Mouse (Mus musculus) heart, adult 9 months (tissue): ENCODE measurements at regions not wholly inside any gene's neighbourhood (a gene's known extent, or its start where the extent isn't known, plus 50 kb on each side); places are given as distances from the start of the nearest gene placed in this dataset.
"Not testable (repeated sequence)": the region's sequence is repeated elsewhere in the genome, so short reads cannot be mapped to it uniquely, and the experiment has no call there.

ENCODE experiments used
- DNase-seq, 2 experiments: peaks; one replicate each; pipeline ENCODE4 v3.0.0; 2022; ENCODE audit warnings: low spot score in 2 of 2

DNA sequence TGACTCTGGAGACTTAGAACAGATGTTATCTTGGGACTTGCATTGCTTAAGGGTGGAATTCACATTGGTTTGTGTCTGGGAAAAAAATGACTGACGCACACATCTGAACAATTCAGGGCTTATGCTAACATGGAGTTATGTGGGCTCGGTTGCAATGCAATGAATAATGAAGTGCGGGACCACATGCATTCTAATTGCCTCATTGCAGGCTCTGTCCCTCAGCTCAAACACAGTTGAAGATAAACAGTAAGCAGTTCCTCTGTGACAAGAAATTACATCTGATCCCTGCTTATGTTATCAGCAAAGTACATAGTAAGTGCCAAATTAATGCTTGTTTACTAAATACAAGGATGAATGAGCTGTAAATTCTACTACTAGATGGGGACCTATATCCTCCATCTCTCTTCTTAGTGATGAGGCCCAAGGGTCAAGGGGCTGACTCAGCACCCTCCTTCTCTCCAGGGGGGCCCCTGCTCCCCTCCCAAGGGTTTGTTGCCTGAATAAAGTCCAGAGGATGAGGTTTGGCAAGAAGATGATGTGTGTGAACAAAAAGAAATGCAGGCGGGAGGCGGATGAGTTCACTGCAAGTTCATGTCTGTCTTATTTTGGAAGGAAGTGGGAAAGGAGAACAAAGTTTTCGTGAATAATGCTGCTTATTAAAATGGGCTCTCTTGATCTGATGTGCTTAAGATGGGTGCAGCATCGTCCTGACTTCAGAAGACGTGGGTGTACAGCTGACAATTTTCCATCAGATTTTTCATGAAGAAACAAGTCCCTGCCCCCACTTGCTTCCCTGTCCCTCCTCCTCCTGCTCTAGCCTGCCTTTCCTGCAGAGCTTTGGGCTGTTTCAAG, 533.1 kb downstream of the Shisa9 start:
- no peak for DNase-seq

- no peak for DNase-seq
Observed at GRCm38 (mm10) chr16:12518264-12518663, 534.4 kb downstream of the Shisa9 start.

DNA sequence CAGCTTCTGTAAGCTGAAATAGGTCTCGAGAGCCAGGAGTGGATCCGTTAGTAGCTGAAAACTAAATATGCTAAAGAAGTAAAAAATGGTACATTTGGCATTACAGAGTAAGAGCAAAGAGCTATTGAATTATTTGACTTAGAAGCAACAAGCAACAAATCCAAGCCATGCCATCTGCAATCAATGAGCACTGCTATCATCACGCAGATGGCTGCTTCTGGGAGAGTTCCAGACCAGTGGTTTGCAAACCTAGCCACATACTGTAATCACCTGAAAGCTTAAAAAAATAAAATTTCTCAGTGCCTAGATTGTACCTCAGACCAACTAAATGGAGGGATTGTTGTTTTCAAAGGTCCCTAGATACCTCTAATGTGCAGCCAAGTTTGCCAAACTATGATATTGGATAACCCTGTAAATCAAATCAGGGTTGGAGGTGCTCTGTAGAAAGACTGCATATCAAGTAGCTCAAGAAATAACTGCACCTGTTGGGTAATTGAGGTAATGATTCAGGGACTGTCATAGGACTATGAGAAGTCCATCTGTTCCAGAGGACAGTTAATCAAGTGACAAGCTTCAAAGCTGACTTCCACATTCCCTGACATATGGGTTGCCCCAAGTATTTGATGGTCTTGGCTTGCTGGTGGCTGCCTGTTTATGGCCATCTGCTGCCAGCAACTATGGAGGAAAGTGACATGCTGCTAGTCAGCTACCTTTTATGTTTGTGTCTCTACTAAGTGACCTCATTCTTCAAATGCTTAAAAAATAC, 538.0 kb downstream of the Shisa9 start:
- no peak for DNase-seq

- no peak for DNase-seq
Observed at GRCm38 (mm10) chr16:12548462-12548861, 561.0 kb upstream of the Ercc4 start.

DNA sequence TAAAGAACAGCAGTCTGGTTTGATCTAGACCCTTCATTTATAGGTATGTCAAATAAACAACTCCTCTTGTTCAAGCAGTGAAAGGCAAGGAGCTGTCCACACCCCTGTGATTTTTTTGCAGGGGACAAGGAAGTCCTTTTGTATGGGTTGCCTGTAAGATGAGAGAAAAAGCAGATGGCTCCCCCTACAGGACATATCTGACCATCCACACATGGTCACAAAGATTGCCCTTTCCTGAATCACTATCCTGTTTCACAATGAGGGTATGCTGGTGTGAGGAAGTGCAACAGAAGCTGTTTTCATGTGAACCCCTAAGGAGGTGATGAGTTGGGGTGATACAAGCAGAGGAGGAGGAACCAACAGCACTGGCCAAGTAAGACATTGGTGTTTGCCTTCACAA, 520.6 kb upstream of the Ercc4 start:
- DNase-seq: no peak

GRCm38 (mm10) chr16:12608259-12608658, 501.2 kb upstream of the Ercc4 start:
- no peak for DNase-seq

DNA sequence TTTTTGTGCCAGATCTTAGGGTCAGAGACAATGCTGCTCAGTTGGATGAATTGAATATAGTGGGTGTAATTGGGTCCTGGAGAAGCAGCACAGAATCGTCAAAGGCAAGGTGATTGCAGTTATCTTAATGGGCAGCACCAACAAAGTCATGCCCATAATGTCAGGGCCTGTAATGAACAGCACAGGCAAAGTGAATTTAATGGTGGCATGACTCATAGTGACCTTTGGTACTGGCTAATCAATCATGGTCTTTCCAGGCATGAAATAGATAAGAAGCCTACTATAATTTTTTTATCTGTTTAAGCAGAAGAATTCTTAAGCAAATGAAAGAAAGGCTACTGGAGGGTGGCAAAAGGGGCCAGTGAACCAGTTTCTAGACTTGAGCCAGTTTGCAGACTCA, 498.4 kb upstream of the Ercc4 start:
- no peak for DNase-seq

DNA sequence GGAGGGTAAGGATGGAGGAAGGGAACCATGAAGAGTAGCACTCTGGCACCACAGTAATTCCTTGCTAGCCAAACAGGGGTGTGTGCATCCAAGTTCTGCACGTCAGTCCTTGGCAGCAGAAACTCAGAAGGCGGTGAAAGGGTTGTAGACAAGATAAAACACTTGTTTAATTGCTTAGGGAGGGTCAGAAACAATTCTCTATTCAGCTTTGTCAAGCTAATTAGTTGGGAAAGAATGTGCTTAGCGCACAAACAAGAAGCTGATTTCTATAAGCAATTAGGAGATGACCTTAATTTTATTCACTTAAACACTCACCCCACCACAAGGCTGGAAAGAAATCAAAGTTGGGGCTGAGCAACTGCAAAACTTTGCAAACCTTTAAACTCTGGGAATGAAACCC, 491.7 kb upstream of the Ercc4 start:
- no peak for DNase-seq

DNA sequence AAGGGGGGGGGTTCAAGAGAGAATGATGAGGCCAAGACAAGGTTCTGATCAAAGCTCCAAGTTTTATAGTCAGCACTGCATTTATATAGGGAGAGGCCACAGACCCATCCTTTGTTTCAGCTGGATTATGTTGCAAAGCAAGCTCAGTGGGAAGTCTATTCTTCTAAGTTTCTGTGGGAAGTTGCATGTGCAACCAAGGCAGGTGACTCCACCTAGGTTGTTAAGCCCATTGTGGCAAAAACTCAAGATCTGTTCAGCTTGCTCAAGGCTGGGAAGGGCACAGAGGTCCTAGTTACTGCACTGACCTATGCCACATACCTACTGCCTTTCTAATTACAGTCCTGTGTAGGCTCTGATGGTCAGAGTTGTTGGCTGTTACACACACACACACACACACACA, 477.0 kb upstream of the Ercc4 start:
- DNase-seq: no peak

- no peak for DNase-seq
Observed at GRCm38 (mm10) chr16:12638971-12639640, 470.4 kb upstream of the Ercc4 start.

DNA sequence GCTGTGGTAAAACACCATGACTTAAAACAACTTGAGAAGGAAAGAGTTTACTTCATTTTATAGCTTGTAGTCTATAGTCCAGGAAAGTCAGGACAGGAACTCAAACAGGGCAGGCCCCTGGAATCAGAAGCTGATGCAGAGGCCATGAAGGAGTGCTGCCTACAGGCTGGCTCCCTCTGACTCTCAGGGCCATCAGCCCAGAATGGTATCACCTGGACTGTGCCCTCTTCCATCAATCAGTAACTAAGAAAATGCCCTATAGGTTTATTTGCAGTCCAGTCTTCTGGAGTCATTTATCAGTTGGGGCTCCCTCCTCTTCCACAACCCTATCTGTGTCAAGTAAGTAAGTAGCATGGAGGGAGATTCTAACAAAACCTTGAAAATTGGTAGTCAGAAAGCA, 466.4 kb upstream of the Ercc4 start:
- DNase-seq: no peak

DNA sequence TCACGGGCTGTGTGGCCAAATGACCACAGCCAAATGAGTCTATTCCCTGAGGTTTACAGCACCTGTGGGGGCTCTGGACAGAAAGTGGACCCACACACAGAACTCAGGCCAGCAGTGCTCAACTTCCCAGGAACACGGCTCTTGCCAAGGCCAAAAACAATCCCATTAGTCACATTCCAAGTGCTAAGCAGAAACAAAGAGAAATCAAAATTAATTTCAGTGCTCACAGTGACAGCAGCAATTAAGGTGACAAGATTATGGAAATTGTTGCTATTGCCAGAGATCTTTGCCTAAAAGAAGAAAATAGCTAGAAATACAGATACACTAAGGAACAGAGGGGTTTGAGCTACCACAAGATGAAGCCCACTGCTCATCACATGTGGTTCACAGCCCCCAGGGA, 464.9 kb upstream of the Ercc4 start:
- no peak for DNase-seq

GRCm38 (mm10) chr16:12652180-12652579, 457.3 kb upstream of the Ercc4 start:
- DNase-seq: no peak

GRCm38 (mm10) chr16:12673656-12674055, 435.8 kb upstream of the Ercc4 start:
- DNase-seq: not testable (repeated sequence)

DNA sequence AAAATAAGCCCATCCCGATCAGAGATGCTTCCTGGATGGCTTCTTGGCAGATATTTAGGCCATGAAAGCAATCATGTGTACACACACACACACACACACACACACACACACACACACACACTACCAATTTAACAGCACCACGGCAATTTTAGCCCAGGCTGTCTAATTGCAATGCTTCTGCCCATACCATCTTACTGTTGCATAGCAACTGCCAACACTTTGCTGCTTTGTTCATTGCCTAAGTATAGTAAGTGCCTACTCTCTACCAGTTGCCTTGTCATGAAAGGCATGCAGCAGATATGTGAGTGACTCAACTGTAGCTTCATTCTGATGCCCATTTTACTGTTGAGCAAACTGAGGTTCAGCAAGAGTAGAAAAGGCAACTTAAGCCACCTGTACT, 428.0 kb upstream of the Ercc4 start:
- DNase-seq: no peak

GRCm38 (mm10) chr16:12685816-12686215, 423.7 kb upstream of the Ercc4 start:
- DNase-seq: no peak

- DNase-seq: no peak
Observed at GRCm38 (mm10) chr16:12691776-12692175, 417.7 kb upstream of the Ercc4 start.

DNA sequence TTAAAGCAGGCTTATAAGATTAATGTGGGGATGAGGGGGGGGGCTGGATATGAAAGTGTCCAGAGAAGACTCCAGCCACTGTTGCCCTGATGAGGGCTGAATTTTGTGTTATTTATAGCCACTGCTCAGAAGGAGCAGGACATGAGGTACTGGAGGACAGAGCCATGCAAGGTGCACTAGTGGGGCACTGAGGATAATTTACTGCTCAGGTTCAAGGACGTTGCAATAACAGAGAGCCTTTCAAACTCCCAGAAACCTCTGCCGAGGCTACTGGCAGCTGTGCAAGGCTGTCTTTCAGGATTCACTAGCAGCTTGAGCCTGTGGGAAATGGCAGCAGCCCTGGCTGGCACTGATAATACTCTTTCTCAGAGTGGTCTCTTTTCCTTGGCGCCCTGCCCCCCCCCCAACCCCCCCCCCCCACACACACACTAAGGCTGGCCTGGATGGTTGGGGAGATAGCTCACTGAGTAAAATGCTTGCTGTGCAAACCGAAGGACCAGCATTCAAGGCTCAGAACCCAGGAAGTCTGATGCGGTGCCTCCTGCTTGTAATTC, 416.7 kb upstream of the Ercc4 start:
- DNase-seq: peak; percentile 7 to 21

DNA sequence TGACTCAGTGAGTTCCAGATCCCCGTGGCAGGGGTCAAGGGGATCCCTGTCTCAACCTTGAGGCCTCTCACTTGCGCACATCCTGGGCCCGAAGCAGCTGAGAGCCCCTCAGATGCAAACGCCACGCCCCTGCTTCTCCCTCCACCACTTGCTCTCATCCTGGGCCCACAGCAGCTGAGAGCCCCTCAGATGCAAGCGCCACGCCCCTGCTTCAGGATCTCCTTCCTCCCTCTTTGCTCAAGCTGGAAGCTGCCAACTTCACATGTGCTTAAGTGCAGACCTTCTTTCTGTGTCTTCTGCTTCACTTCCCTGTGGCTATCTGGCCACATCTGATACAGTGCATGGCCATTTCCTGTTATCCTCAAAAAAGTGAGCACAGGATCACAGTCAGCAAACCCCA, 416.1 kb upstream of the Ercc4 start:
- no peak for DNase-seq

- no peak for DNase-seq
Observed at GRCm38 (mm10) chr16:12694646-12695045, 414.8 kb upstream of the Ercc4 start.

- DNase-seq: peak; percentile 47 to 58
Observed at GRCm38 (mm10) chr16:12696939-12697621, 412.4 kb upstream of the Ercc4 start.

- no peak for DNase-seq
Observed at GRCm38 (mm10) chr16:12699557-12699956, 409.9 kb upstream of the Ercc4 start.
